Mouse (Mus musculus) layer of hippocampus, adult 9-11 months (tissue): Measurements from ENCODE around the gene Fbxo47.

Source experiments
- DNase-seq: peaks from one replicate; pipeline ENCODE4 v3.0.0; 2022

Fbxo47 gene

DNA sequence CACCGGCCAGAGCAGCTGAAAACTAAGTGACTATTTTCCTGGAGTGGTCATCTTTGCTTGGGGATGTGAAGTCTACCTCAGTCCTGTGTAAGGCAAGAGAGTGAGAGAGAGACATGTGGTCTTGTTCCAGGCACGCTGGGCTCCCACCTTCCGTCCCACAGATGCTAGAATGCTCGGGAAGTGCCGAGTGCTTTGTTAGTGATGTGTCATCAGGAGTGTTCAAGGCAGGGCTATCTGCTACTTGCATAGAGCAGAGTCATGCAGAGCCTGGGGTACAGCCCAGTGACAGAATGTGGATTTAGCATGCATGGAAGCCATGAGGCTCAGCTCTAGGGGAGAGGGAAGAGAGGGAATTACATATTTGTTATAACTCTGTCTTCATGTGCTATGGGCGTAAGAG lies 56.3 kb downstream of the Fbxo47 start:
- DNase-seq, result no peak

DNA sequence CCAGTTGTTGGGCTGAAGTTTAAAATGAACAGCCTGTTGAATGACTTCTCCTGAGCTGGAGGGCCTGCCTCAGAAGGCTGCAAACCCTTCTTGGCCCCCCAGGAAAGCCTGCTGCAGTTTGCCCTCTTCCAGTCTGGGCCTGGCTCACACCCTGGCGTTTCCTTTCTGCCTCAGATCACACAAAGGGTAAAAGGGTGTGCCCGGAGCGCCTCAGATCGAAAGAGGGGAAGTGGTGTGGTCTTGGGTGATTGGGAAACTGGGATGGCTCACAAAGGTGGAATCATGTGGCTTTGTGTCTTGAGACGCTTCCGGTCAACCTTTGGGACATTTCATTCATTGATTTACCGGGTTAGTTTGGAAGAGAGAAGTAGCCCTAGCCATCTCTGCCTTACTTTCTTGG lies 57.5 kb downstream of the Fbxo47 start:
- DNase-seq, result no peak

DNA sequence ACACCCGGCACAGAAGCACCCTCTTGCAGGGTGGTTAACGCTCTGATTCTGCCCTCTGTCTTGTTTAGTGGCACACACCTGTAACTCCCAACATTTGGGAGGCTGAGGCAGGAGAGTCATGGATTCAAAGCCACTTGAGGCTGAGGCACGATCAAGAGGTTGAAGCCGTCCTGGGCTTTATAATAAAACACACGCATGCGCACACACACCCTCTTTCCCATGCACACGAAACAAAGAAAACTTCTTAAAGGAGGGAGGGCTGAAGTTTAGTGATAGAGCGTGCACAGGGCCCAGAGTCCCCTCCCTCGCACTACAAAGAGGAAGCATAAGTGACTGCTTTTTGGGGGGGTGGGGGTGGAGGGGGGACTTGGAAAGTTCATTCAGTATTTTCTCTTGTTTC lies 58.0 kb downstream of the Fbxo47 start:
- DNase-seq, result no peak

DNA sequence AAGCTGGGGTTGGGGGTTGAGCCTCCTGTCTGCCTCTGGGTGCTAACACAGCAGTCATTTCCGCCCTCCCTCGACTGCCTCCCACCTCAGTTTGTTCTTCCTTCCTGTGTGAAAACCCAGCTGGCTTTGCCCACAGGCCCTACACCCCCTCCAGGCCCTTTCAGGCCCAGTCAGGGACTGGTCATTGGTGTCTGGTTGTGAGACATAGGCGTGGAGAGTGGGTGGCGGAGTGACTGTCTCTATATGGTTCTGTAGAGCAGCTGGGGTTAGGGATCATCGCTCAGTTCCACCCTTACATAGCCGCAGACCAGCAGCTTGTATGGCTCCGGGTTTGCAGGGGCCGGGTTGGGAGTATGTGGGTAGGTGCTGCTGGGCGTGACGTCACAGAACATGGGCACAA lies 58.7 kb downstream of the Fbxo47 start:
- DNase-seq, result peak; percentile 56

DNA sequence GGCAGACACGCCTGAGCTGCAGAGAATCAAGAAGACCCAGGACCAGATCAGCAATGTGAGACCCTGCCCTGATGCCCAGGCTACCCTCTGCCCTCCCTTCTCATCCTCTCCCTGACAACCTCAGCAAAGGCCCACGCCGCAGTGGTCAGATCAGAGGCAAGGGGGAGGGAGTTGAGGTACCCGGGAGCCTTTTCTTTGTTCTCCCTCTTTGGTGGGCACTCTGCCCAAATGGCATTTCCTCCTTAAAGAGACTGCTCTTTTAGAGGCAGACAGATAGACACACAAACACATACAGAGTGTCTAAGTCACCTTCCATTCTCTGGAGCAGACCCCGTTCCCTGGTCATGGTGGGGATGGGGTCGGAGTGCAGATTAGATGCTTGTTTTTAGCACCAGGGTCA lies 59.1 kb downstream of the Fbxo47 start:
- DNase-seq, result peak; percentile 59

DNA sequence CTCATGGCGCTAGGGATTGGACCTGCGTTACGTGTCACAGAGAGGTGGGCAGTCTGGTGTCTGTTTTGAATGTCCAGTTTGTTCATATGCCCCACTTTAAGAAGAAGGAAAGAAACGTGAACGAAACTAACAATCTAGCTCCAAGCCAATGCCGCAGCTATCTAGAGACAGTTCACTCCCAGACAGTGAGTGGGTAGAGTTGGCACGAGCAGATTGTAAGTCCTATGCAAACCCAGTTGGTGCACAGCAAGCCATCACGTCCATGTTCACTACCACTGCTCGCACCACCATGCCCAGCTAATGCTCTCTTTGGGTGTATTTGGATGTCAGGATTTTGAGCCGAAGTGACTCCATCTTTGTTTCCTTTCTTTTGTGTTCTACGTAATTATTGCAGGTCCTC lies 59.8 kb downstream of the Fbxo47 start:
- DNase-seq, result no peak

DNA sequence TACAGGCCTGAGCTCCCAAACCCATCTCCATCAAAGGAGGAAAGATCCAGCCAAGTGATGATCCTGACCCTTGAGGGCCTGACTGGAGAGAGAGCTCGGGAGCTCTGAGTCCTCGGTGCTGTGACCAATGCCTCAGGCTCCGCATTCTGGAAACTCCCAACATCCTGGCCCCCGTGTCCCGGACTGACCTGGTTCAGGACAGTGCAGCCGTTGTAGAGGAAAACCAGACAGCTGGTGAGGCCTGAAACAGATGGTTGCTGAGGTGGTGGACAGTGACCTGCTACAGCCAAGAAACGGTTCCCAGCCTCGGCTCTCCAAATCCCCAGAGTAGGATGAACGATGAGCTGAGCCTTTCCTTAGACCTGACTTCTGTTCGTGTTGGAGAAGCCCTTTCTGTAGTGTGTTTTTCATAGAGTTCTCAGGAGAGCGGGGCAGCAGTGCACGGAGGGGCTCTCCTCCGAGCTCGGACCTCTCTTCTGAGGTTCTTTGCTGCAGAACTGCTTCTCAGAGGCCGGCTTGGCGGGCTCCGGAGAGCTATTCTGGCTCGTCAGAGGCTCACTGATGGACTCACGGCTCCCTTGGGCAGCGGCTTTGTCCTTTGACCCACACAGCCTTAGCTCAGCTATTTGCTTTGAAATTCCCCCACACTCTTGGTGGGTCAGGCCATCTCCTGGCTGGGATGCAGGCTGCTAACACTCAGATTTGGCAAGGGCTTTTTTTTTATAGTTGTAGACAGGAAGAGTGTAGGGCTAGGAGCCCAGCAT lies 60.9 kb downstream of the Fbxo47 start:
- no peak for DNase-seq

DNA sequence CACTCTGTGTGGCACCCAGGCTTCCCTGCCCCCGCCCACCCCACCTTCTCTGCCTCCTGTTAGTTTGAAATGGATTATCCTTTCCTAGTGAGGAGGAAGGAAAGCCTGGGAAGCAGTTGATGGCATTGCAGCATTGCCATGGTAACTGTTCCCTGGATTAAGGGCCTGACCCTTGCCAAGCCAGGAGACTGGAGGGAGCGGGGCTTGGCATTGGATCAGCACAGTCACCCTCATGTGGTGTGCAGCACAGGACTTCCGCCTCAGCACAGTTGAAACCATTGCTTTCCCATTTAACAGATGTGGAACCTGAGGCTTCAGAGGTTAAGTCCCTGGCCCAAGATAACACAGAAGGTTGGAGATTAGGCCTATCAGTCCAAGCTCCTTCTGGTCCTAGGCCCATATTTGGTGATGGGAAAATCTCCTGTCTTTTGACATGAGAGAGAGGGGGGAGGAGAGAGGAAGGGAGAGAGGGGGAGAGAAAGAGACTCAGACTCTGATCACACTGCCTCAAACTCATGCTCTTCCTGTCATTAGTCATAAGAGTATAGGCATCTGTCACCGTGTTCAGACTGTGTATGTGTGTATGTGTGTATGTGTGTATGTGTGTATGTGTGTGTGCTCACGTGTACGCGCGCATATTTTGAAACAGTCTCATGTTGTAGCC lies 62.4 kb downstream of the Fbxo47 start:
- DNase-seq, result no peak

DNA sequence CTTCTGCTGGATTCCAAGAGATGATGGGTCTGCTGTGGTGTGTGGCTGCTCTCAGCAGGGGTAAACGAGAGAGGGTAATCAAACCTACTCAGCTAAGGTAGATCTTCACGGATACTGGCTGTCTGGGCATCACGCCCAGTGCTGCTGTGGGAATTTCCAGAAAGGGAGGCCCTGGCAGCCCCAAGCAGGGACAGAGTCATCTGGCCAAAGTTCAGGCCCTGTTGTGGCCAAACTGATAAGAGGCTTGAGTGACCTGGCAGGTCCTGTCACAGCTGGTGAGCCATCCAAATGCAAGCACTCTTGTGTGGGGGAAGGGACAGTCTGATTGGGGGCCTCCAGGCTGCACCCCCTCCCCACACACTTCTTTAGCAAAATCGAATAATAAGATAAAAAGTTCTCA lies 63.1 kb downstream of the Fbxo47 start:
- no peak for DNase-seq

DNA sequence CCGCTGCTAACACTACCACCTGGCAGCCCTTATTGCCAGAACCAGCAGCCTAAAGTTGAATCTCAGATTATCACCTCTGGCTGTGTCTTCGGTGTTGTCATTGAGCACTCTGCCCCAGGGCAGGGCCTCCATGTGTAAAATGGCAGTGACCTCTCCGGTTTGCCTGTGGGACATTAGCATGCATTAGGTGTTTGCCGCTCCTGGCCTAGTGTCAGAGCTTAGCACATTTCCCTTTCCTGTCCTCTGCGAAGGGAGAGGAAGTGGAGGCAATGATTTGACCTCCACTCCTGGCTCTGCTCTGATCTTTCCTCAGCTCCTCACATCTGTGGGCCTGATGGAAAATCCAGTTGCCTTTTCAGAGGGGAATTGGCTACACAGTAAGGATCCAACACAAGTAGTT lies 64.0 kb downstream of the Fbxo47 start:
- no peak for DNase-seq

DNA sequence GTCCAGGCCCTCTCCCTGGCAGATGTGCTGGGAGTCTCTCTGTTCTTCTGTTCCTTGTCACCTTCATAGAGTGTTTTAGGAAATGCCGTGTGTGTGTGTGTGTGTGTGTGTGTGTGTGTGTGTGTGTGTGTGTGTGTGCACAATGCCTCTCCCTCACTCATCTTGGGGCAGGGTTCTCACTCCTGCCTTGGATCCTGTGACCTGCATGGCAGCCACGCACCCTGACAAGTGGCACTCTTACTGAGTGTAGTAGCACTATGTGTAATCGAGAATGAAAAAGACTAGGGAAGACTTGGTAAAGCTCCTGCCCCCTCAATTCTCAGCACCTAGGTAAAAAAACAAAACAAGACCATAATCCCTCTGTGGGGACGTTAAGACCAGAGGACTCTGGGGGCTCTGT lies 64.9 kb downstream of the Fbxo47 start:
- no peak for DNase-seq

DNA sequence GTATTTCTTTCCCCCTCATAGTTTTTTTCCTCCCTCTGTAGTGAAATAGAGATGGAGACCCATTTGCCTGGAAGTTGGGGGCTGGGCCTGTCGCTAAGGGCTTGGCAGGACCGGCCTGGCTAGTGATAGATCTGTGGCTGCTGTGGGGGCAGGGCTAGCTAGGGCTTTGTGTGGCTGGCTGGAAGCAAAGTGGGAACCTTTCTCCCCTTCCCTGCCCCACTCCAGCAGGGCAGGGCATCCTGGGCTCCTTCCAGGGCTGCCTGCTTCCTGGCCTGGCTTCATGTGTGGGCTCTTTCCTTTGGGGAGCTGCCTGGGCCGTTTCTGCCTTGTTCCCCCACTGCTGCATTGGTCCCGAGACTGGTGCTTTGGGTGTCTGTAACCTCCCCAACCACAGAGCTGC lies 65.4 kb downstream of the Fbxo47 start:
- peak; percentile 68 for DNase-seq

DNA sequence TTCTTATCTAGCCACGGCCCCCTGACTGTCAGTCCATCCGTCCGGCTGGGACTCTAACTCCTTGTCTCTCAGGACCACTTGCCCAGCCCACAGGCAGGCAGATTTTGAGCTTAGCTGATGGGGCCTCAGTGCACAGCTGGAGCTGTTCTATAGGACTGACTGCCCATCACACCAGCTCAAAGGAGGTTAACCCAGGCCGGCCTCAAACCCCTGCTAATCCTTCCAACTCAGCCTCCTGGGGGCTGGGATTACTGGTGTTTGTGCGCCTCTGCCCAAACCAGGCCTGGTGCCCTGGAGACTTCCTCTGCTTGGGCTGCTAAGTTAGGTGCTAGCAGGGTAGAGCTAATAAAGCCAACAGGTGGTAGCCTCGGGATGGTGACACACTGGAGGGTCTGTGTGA lies 66.0 kb downstream of the Fbxo47 start:
- DNase-seq, result no peak

DNA sequence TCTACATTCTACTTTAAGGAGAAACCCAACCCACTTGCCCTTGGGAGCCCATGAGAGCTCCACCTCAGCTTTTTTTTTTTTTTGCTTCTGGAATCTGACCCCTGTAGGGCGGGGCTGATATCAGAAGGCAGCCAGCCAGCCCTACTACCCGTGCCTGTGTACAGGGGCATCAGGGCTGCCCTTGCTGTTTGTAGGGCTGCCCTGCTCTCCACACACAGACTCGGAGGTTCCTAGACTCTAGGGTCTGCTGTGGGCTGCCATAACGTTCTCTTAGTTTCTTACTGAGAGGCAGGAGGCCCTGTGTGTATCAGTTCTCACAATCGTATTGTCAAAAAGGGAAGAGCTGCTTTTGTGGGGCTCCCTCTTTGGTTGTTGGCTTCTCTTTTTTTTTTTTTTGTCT lies 66.6 kb downstream of the Fbxo47 start:
- no peak for DNase-seq

DNA sequence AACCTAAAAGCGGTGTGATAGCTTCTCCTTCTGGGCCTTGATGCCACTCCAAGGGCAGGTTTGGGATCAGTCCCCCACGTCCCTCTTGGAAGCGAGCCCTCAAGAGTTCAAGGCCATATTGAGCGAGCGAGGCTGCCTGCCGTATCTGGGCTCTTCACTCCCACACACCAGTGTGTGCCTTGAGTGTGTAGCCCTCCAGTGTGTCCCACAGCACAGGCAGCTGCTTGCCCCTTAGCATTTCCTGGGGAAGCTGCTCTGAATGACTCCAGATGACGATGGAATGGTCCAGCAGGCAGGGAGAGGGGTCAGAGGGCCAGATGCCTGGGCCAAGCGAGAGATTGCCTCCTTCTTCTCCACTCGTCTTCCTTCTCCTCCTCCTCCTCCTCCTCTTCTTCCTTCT lies 67.0 kb downstream of the Fbxo47 start:
- DNase-seq, result no peak

DNA sequence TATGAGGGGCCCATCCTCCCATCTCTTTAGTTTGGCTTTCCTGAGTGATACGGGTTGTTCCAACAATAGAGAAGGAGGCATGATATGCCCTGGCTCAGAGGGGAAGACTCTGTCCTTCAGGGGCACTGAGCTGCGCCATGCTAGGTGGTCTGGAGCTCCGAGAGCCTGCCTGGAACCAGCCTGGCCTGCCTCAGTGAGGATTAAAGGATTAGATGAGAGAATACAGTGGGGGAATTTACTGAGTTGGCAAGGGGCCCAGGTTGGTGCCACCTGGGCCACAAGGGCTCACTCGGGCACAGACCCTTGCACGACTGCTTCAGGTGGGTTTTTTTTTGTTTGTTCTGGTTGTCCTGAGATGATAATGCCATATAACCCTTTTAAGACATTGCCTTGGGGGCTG lies 67.8 kb downstream of the Fbxo47 start:
- no peak for DNase-seq

DNA sequence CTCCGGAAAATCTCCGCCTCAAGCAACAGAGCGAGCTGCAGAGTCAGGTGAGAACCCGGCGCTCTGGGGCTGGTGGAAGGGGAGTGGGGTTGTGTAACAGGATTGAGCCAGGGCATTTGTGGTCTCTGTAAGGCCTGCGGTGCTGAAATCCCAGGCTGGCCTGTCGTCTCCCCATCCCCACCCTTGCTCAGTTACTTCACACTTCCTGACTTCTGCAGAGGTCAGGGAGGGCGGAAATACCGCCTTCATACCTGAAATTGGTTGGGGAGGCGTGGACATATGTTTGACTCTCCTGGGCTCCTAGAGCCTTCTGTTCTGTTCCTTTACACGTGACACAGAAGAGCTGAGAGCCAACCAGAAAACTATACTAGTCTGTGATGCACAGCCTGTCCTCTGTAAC lies 68.2 kb downstream of the Fbxo47 start:
- DNase-seq, result no peak

DNA sequence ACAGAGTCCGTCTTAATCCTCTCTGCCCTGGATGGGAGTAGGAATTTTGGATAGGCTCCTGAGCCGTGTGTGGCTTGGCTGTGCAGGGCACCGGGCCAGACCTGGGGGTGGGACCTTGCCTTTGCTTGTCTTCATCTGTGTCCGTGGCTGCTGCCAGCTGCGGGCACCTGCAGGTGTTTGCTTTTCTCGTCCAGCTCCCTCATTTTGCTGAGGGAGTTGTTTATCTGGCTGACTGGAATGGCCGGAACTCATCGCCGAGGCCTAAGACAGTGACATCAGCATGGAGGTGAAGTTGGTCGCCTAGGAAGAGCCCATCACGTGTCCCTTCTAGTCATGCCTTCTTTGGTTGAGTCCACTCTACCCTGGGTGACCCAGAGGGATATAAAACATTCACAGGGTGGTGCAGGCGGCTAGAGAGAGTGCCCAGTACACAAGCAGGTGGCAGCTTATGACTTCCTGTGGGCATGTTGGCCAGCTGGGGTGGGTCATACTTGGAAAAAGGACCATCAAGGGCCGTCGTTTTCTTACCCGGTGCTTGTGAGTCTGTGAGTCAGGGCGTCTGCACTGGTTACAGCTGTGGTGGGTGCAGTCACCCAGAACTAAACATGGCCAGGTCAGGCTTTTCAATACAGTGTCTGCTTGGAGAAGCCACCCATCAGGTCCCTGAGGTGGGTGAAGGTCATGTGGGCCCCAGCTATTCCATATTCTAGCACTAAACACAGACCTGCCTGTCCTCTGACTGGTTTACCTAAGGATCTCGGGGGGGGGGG lies 70.0 kb downstream of the Fbxo47 start:
- no peak for DNase-seq

DNA sequence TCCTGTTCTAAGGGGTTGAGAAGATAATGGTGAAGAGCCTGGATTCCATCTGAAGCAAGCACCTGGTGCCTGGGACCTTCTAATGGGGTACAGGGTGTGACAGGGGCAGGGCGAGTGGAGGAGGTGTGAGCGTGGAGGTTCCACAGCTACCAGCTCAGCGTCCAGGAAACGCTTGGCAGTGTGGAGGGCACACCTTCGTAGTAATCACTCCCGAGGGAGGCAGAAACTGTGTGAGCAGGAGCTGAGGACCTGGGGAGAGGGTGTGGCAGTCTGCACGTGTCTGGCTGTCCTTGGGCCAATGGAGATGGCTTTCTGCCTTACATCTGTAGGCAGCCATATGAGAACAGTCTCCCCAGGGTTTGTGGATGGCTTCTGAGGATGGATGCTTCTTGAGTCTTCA lies 70.9 kb downstream of the Fbxo47 start:
- no peak for DNase-seq

DNA sequence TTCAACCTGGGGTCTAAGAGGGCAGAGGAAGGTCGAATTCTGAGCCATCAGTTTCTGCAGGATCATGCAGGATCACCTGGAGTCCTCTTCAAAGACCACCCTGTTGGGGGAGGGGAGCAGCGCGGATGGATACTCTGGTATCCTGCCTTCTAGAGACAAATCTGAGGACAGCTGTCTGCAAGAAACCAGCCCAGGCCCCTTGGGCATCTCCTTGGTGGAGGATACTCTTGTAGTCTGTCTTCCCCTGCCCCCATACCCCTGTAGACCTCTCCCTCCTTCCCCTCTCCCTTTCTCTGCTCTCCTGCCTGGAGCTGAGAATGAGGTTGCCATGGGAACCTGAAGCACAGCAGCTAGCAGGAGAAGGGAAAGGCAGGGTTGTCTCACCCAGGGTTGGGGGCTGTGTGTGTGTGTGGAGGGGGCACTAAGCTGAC lies 71.4 kb downstream of the Fbxo47 start:
- DNase-seq, result no peak

DNA sequence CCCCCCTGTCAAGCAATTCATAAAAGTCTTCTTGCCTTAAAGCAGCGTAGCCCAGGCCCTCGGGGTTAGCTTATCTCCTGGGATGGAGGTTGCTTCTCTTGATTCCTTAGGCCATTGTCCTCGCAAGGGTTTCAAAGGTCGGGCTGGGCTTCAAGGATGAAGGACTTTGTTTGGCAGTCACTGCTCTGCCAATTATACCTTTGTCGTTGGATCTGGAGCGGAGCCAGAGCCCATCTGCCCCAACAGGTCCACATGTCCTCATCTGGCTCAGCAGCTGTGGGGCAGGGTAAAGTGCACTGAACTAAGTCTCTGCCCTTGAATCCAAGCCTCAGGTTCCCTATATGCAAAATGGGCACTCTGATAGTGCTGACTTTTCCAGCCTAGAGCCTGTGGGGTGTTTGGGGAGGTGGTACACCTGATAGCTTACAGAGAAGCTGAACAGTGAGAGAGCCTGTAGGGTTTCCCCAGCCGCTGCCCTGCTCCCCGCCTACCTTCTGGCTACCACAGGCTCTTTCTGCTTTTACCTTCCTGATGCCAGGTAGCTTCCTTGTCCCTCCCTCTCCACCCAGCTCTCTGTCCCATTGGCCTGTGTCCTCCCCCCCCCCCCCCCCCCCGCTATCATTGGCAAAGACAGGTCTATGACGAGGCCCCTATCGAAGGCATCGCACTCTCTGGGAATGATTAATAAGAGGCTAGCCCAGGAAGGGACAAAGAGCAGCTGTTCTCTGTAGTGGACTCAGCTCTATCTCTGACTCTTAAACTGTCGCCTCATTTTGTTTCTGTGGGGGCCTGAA lies 72.2 kb downstream of the Fbxo47 start:
- DNase-seq, result no peak

DNA sequence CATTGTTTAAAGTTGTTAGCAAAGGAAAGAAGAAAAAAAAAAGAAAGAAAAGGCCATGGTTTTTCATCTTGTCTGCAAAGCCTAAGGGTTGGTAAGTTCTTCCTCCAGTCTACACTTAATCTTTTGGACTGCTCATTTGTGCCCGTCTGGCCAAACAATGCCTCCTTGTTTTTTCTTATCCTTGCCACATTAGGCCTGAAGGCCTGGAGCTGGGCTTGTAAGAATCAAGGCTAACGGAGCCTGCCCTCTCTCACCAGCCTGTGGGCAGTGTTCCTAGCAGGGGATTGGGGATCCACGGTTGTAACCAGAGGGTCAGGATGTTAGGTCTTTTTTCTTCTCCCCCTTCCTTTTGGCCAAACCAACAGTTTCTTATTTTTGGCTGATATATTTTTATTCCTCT lies 73.0 kb downstream of the Fbxo47 start:
- no peak for DNase-seq

DNA sequence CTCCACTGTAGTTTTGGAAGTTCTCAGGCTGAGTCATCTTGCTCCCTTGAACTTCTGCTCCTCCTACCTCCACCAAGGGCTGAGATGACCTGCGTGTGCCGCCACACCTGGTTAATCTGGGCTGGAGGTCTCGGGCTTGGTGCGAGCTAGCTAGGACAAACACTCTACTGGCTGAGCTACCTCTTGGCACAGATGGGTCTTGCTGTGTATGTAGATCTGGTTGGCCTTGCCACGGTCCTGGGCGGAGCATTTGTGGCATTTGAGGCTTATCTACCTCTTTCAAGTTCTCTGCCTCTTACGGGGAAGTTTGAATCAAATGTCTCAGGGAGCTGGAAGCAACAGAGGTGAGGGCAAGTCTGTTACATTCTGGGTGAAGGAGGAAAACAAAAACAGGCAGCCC lies 73.6 kb downstream of the Fbxo47 start:
- no peak for DNase-seq
